Comparison of ENCODE assay signal across 8 mouse cellular contexts in genomic region chr9:22164711-22165668, GRCm38 (mm10). TPM values are rescaled to one million over a fixed set of nuclear protein-coding genes. Genes with fewer than 3 reads are reported as not detected.
DNase-seq lines count a peak whose midpoint lies in the region; ATAC-seq and TF ChIP-seq lines count a peak whose summit lies in the region.

No protein-coding gene starts in this region.

- 5% methylated on average over 53 of the region's 54 CpGs for WGBS in intestine, postnatal 0 days
- WGBS in liver, embryonic 12.5 days (ENCODE audit: insufficient replicate concordance): 2% methylated on average over 54 of the region's 54 CpGs

- no peak overlapping the region for H3K27ac ChIP-seq in intestine, postnatal 0 days (ENCODE audit: low read depth, low read length)
- no peak overlapping the region for H3K27ac ChIP-seq in liver, embryonic 12.5 days

- H3K9ac ChIP-seq in intestine, postnatal 0 days (ENCODE audit: low read depth, low read length): peak overlapping the region; percentile 62
- H3K9ac ChIP-seq in liver, embryonic 12.5 days: peak overlapping the region; percentile 64

- H3K9me3 ChIP-seq in intestine, postnatal 0 days (ENCODE audit: control insufficient read depth): 0 out of 2 replicates have a peak, but pooled peaks cover 4% of the 10 kb centered on the region
- 0 out of 2 replicates have a peak, but pooled peaks cover 8% of the 10 kb centered on the region for H3K9me3 ChIP-seq in liver, embryonic 12.5 days (replicated peaks)

- H3K4me1 ChIP-seq in intestine, postnatal 0 days (replicated peaks; ENCODE audit: control insufficient read depth, insufficient read depth, low read length): no peaks in the 10 kb centered on the region
- H3K4me1 ChIP-seq in liver, embryonic 12.5 days: peaks cover 11% of the 10 kb centered on the region; the same call in 1 of the 2 replicates

- TF ChIP-seq CTCF in intestine, postnatal 0 days (IDR thresholded peaks at IDR 0.05; ENCODE audit: low read depth): no peak

- DNase-seq in ovary, postnatal 36 days (ENCODE audit: low spot score): peak; percentile 40
- DNase-seq in ovary, adult 18-20 months (ENCODE audit: low spot score): no peak
- DNase-seq in cerebellum, postnatal 25 days: peak; percentile 56 to 67
- DNase-seq in naive thymus-derived CD4-positive, alpha-beta T cell, adult 2 months (ENCODE audit: low read depth): peak; percentile 61
- peak; percentile 48 for DNase-seq in thymus, postnatal 25 days

- no peaks in the 10 kb centered on the region for H3K27me3 ChIP-seq in intestine, postnatal 0 days (replicated peaks; ENCODE audit: control insufficient read depth, insufficient read depth, low read length)
- H3K27me3 ChIP-seq in liver, embryonic 12.5 days (replicated peaks): peaks cover 39% of the 10 kb centered on the region

- H3K36me3 ChIP-seq in intestine, postnatal 0 days (ENCODE audit: control insufficient read depth, insufficient read depth): no peaks in the 10 kb centered on the region
- no peaks in the 10 kb centered on the region for H3K36me3 ChIP-seq in liver, embryonic 12.5 days

- H3K4me3 ChIP-seq in intestine, postnatal 0 days (ENCODE audit: low read depth, low read length): peak overlapping the region; percentile 63
- peak overlapping the region; percentile 61 for H3K4me3 ChIP-seq in liver, embryonic 12.5 days

- peak overlapping the region; percentile 95 for H3K4me2 ChIP-seq in intestine, postnatal 0 days (replicated peaks; ENCODE audit: low read depth)
- peak overlapping the region; percentile 92 for H3K4me2 ChIP-seq in liver, embryonic 12.5 days

- peak; percentile 88 for ATAC-seq in granulocyte monocyte progenitor cell, adult 5-6 weeks (replicated peaks; ENCODE audit: poor library complexity, severe bottlenecking)
- ATAC-seq in intestine, postnatal 0 days: peak; percentile 41; the same call in 1 of the 2 replicates
- ATAC-seq in liver, embryonic 12.5 days: peak; percentile 30; the same call in 1 of the 2 replicates

RNA-seq across cellular contexts. Expression of gene Pigyl, which starts 8.3 kb away (rescaled TPM):
- total RNA-seq in granulocyte monocyte progenitor cell, adult 5-6 weeks (2014; fragmentation: Nextera tagmentation): 17.3 and 28.7 TPM in 2 replicates
- 26.6 and 29.3 TPM in 2 replicates for total RNA-seq in granulocyte monocyte progenitor cell, adult 5-6 weeks (2017)
- 121 and 123 TPM in 2 replicates for polyA plus RNA-seq in intestine, postnatal 0 days (2015; fragmentation: Nextera tagmentation; extraction: Ambion mirVana)
- 41.1 and 46.3 TPM in 2 replicates for polyA plus RNA-seq in liver, embryonic 12.5 days (2016; fragmentation: Nextera tagmentation; extraction: Ambion mirVana)

RNA-seq across cellular contexts. Expression of gene Zfp872, which starts 22.9 kb away (rescaled TPM):
- total RNA-seq in granulocyte monocyte progenitor cell, adult 5-6 weeks (2014; fragmentation: Nextera tagmentation): not detected in 2 replicates
- total RNA-seq in granulocyte monocyte progenitor cell, adult 5-6 weeks (2017): not detected in 2 replicates
- polyA plus RNA-seq in intestine, postnatal 0 days (2015; fragmentation: Nextera tagmentation; extraction: Ambion mirVana): 0.27 and 0.38 TPM in 2 replicates
- polyA plus RNA-seq in liver, embryonic 12.5 days (2016; fragmentation: Nextera tagmentation; extraction: Ambion mirVana): 0.07 and 0.14 TPM in 2 replicates

RNA-seq across cellular contexts. Expression of gene Acp5, which starts 29.5 kb away (rescaled TPM):
- 3.9 and 4.7 TPM in 2 replicates for total RNA-seq in granulocyte monocyte progenitor cell, adult 5-6 weeks (2014; fragmentation: Nextera tagmentation)
- 1.6 and 4.6 TPM in 2 replicates for total RNA-seq in granulocyte monocyte progenitor cell, adult 5-6 weeks (2017)
- 175 and 178 TPM in 2 replicates for polyA plus RNA-seq in intestine, postnatal 0 days (2015; fragmentation: Nextera tagmentation; extraction: Ambion mirVana)
- polyA plus RNA-seq in liver, embryonic 12.5 days (2016; fragmentation: Nextera tagmentation; extraction: Ambion mirVana): 176 and 179 TPM in 2 replicates

RNA-seq across cellular contexts. Expression of gene Elof1, which starts 48.0 kb away (rescaled TPM):
- 93.9 and 132 TPM in 2 replicates for total RNA-seq in granulocyte monocyte progenitor cell, adult 5-6 weeks (2014; fragmentation: Nextera tagmentation)
- total RNA-seq in granulocyte monocyte progenitor cell, adult 5-6 weeks (2017): 47.3 and 56.3 TPM in 2 replicates
- polyA plus RNA-seq in intestine, postnatal 0 days (2015; fragmentation: Nextera tagmentation; extraction: Ambion mirVana): 93.7 and 99.4 TPM in 2 replicates
- 103 and 113 TPM in 2 replicates for polyA plus RNA-seq in liver, embryonic 12.5 days (2016; fragmentation: Nextera tagmentation; extraction: Ambion mirVana)

Comparison
In these comparisons a context has a peak if more than half of its experiments do, and no peak if none do; other contexts are left out.
1. ATAC-seq: peak in every context shown above with its lines; median percentile 88 in granulocyte monocyte progenitor cell, adult 5-6 weeks; 41 in intestine, postnatal 0 days; 30 in liver, embryonic 12.5 days.